Mouse (Mus musculus): ENCODE results near the gene Klhl34.

DNA sequence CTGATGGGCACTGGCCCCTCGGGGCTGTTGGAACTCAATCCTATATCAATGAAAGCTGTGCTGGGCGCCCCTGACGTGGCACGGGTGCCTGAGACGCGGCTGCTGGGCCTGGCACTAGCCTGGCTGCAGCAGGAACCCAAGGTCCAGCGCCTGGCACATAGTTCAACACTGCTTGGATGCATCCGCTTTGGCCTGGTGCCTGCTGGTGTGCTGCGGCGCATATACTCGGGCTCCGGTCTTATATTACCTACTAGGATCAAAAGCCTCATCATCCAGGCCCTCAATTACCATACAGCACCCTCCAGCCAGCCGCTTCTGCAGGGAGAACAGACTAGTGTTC, 656 bp downstream of the Klhl34 start:
- TF ChIP-seq CTCF (IDR thresholded peaks at IDR 0.05; ENCODE audit: borderline replicate concordance, control insufficient read depth, extremely low read depth, insufficient read depth, low read length, poor library complexity), result no peak
- TF ChIP-seq POLR2A (IDR thresholded peaks at IDR 0.05; ENCODE audit: control insufficient read depth, extremely low read depth, insufficient read depth, low read length, poor library complexity), result no peak

Data from thymus, adult 2 months (tissue).